Mouse (Mus musculus) C2C12 (cell line): Measurements from ENCODE around the gene Pex11g.

ENCODE experiments used
- CTCF ChIP-seq: IDR thresholded peaks from one replicate; pipeline ENCODE4 v1.5.1; 2011; ENCODE audit not compliant: control insufficient read depth, insufficient read depth, insufficient read length
- USF1 ChIP-seq: IDR thresholded peaks from one replicate; pipeline ENCODE4 v1.6.1; 2011; ENCODE audit warnings: low read depth, mild to moderate bottlenecking, control low read depth, moderate library complexity

GRCm38 (mm10) chr8:3517117-3517495, 49.6 kb upstream of the Pex11g start:
- TF ChIP-seq USF1 (no peak), CTCF (no peak)
